Mouse (Mus musculus) mouse trophoblast stem cell (cell line): ENCODE measurements around the gene Vkorc1.
"Not testable (repeated sequence)": the region's sequence is repeated elsewhere in the genome, so short reads cannot be mapped to it uniquely, and the experiment has no call there.

Experiments used
- in situ Hi-C, 2 experiments: fragments of 300-500 bp; cut with MseI, MboI; formaldehyde crosslinking; loops; 2 replicates in 1 of 2; 3 replicates in 1 of 2; pipeline ENCODE4 v1.15.1; 2025

The Vkorc1 gene

DNA sequence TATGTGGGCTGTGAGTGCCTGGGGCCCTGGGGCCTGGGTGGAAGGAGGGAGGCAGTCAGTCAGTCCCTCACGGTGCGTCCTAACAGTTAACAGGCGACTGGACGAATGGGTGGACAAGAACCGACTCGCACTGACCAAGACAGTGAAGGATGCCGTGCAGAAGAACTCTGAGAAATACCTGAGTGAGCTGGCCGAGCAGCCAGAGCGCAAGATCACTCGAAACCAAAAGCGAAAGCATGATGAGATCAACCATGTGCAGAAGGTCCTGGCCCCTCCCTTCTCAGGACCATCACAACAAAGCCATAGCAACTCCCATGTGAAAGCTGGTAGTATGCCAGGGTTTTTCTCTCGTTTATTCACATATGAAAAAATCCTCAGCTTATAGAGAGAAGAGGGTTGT lies 19.9 kb upstream of the Vkorc1 start:
- in situ Hi-C loops, result no loop called here

DNA sequence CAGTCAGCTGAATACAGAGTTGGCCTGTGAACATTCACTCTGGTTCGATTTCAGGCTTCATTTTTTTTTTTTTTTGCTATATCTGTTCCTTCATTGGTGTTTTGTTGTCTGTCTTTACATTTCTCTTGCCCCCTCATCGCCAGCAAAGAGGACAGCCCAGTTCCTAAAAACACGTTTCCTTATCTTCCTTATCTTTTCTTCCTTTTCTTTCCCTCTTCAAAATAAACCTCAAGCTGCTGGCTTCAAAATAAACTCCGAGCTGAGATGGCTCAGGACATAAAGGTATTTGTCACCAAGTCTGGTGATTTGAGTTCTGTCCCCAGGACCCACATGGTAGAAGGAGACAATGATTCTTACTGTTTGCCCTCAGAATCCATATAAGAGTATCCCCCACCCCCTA lies 17.5 kb upstream of the Vkorc1 start:
- in situ Hi-C loops, result no loop called here

DNA sequence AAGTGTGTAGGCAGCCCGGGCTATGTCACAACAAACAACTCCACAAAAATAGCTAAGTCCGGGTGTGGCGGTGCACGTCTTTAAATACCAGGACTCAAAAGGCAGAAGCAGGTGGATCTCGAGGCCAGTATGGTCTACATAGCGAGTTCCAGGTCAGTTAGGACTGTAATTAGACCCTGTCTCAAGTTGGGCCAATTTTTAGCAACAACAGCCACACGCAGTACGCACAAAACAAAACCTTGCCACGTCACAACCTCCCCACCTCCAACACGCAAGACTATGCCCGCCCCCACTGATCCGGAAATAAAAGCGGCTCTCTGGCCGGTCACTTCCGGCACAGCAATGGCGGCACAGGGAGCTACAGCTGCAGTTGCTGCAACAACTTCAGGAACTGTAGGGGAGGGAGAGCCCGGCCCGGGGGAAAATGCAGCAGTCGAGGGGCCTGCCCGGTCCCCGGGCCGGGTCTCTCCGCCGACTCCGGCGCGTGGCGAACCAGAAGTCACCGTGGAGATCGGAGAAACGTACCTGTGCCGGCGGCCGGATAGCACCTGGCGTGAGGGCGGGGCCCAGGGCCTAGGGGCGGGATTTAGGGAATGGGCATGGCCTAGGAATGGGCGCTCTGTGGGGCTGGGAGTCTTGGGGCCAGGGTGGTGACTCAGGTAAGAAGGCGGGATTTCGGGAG lies 16.9 kb upstream of the Vkorc1 start, which contains the start of gene Kat8:
Gene Kat8 (plus strand): TSS at position 327 of the 682 bp plus-strand sequence.
- in situ Hi-C loops, result no loop called here

GRCm38 (mm10) chr7:127908656-127909055 lies 13.2 kb upstream of the Vkorc1 start:
- in situ Hi-C loops, result no loop called here

GRCm38 (mm10) chr7:127907939-127908338 lies 12.5 kb upstream of the Vkorc1 start:
- in situ Hi-C loops, result no loop called here

GRCm38 (mm10) chr7:127903971-127904796 lies 8.8 kb upstream of the Vkorc1 start, which contains the start of gene Bckdk:
TSS of gene Bckdk (plus strand) at chr7:127904082.
- in situ Hi-C loops, result no loop called here

DNA sequence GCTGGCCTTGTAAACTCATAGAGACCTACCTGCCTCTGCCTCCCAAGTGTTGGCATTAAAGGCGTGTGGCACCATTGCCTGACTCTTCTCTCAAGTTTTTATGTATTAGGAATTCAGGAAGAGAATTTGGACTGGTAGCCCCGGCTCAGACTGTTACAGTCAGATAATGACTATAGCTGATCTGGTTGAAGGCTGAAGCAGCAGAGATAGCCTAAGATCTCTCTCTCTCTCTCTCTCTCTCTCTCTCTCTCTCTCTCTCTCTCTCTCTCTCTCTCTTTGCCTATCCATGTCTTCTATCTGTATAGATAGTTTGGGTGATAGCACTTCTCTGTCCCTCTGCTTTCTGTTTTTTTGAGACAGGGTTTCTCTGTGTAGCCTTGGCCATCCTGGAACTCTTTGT lies 6.4 kb upstream of the Vkorc1 start:
- in situ Hi-C loops, result no loop called here

DNA sequence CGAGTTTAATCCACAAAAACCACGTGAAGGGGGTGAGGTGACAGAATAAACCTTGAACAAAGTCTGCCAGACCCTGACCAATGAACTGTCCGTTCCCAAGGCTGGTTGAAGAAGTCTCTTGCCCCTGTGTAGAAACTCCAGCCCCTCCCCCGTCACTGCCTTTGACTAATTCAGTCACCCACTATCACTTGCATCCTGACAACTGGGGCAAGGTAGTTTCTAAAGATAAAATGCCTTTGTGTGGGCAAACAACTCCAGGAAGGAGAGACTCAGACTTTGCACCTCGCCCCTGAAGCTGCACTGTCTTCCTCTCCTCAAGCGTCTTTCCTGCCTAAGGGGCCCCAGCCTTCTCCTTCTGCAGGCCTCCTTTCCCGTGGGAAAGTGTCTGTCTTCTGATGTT lies 4.6 kb upstream of the Vkorc1 start:
- in situ Hi-C loops, result no loop called here

DNA sequence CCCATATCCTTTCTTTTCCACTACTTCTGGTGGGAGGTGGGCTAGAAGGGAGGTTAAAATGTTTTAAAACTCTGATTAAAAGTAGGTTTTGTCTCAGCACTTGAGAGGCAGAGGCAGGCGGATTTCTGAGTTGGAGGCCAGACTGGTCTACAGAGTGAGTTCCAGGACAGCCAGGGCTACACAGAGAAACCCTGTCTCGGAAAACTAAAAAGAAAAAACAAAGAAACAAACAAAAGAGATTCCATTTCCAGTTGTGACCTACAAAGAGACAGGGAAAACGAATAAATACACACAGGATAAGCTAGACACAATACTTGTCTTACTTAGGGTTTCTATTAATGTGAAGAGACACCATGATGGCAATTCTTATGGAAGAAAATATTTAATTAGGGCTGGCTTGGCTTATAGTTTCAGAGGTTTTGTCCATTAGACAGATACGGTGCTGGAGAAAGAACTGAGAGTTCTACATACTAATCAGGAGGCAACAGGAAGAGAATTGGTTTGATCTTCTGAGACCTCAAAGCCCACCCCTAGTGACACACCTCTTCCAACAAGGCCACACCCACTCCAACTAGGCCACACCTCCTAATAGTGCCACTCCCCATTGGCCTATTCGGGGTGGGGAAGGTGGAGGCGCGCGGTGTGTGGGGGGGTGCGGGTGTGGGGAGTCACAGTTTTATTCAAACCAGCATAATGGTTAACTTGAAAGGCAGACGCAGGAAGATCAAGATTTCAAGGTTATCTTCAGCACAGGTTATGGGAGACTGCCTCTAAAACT lies 3.0 kb upstream of the Vkorc1 start:
- in situ Hi-C loops, result no loop called here

DNA sequence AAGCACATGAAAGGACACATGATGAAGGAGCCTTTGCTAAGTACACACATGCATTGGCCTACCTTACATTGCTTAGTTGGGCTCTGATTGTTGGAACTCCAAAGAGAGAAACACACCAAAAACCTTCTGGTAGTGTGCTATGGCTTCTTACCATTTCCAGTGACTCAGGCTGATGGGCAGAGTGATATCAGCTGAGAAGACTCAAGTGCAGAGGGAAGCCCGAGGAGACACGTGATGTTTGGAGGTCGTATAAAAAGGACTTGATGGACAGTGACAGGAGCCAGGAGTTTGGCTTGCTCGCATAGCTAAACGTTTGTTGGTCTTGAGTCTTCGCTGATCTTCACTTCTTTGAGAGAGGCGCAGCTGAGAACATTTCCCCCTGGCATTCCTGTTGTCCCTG lies 2.1 kb upstream of the Vkorc1 start:
- in situ Hi-C loops, result no loop called here

- in situ Hi-C loops, result no loop called here
These were observed 967 bp upstream of the Vkorc1 start for GRCm38 (mm10) chr7:127896384-127896783.

- in situ Hi-C loops, result not testable (repeated sequence)
These were observed 474 bp upstream of the Vkorc1 start for GRCm38 (mm10) chr7:127895891-127896290.

GRCm38 (mm10) chr7:127894480-127894879 lies 937 bp downstream of the Vkorc1 start:
- in situ Hi-C loops, result no loop called here

- in situ Hi-C loops, result no loop called here
These were observed 4.6 kb downstream of the Vkorc1 start, which contains the start of gene Prss53 for GRCm38 (mm10) chr7:127890798-127891197. TSS of gene Prss53 (minus strand) at chr7:127890970.

- in situ Hi-C loops, result no loop called here
These were observed 6.6 kb downstream of the Vkorc1 start for GRCm38 (mm10) chr7:127888821-127889220.

- in situ Hi-C loops, result no loop called here
These were observed 7.6 kb downstream of the Vkorc1 start for GRCm38 (mm10) chr7:127887781-127888180.

DNA sequence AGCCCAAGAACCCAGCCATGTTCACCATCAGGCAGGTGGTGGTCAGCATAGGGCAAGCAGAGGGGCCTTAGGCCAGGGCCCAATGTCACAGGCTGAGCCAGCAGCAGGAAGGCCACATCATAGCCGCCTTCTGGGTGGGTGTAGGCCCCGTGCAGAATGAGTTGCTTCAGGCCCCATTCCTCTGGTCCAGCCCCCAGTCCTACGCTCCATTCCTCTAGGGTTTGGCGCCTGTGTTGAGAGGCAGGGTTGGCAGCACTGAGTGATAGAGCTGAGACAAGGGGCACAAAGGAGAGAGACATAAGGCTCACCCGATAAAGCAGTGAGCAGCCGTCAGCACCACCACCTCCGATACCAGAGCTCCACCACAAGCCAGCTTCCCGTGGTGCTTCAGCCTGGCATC lies 8.2 kb downstream of the Vkorc1 start:
- in situ Hi-C loops, result no loop called here

- in situ Hi-C loops, result no loop called here
These were observed 8.9 kb downstream of the Vkorc1 start for GRCm38 (mm10) chr7:127886551-127886950.

DNA sequence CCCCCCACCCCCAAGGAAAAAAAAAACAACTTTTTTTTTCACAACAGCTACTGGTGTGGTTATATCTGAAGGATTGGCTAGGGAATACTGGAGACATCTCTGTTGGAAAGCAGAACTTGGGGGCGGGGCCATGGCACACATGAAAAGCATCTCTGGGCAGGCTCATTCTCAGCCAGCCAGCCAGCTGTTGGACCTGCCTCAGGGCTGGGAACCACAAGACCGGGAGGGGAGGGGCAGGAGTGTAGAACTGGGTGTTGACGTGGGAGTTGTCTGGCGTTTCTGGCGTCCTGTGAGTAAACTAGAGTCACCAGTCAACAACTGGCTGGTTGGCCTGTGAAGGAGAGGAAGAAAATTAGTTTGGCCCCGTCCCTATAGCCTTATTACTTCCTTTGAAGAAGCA lies 9.5 kb downstream of the Vkorc1 start:
- in situ Hi-C loops, result no loop called here

GRCm38 (mm10) chr7:127880431-127880830 lies 15.0 kb downstream of the Vkorc1 start:
- in situ Hi-C loops, result no loop called here

DNA sequence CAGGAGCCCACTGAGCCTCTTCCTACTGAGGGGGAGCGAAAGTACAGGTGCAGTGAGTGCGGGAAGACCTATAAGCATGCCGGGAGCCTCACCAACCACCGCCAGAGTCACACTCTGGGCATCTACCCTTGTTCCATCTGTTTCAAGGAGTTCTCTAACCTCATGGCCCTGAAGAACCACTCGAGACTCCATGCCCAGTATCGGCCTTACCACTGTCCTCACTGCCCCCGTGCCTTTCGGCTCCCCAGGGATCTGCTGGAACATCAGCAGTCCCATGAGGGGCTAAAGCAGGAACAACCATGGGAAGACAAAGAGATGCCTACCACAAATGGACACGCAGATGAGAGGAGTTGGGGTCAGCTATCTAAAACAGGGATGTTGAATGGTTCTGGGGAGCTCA lies 16.1 kb downstream of the Vkorc1 start:
- in situ Hi-C loops, result no loop called here
